Mouse (Mus musculus) c-Kit-positive CD71-negative TER-119-negative erythroid progenitor cells, embryonic 14.5 days (primary cell): Measurements from ENCODE around the gene Camk2n2.
"Not testable (repeated sequence)": the region's sequence is repeated elsewhere in the genome, so short reads cannot be mapped to it uniquely, and the experiment has no call there.

Experiments
- DNase-seq: peaks from one replicate; pipeline ENCODE4 v3.0.0-alpha.2; 2013; ENCODE audit warnings: low read depth

Gene Camk2n2

DNA sequence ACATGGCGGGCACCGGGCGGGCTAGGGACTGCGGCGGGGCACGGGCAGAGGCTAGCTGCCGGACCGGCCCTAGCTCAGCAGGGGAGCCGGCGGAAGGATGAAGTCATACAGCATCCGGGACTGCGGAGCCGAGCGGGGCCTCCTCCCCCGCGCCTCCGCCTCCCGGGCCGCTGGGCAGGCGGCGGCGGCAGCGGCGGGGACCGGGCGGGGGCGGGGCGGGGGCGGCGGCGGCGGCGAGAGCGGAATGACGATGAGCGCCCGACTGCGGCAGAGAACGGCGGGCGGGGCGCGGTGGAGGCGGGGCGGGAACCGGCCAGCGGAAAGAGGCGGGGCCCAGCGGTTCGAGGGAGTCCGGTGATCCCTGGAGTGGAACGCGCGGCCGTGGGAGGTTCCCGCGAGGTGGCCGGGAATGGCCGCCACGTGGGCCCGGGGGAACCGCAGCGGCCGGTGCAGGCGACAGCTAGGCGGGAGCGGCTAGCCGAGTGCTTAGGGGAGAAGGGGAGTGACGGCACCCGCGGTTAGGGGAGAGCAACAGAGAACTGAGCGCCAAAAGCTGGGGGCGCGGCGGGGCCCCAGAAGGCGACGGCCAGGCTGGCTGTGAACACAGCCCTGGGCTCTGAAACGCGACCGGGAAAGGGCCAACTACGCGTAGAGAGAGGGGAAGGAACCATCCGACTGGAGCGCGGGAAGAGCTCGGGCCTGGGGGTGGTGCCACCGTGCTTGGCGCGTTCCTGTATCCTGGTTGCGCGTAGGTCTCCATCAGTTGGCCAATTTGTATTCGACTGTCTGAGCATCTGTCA, at the start of gene Camk2n2:
Gene Camk2n2 (minus strand): TSS at position 97 of the 800 bp plus-strand sequence.
- DNase-seq: no peak

DNA sequence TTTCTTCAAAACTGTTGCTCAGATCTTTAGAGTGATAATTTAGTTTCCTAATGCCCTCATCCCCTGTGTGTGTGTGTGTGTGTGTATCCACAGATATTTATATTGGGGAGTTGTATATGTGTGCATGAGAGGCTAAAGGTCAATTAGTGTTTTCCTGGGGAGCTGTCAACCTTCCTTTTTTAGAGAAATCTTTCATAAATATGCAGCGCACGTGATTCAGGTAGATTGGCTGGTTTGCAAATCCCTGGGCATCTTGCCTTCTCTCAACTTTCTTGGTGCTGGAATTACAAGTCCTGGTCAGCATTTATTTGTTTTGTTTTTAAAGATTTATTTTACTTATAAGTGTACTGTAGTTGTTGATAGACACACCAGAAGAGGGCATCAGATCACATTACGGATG, 49.2 kb upstream of the Camk2n2 start:
- no peak for DNase-seq

DNA sequence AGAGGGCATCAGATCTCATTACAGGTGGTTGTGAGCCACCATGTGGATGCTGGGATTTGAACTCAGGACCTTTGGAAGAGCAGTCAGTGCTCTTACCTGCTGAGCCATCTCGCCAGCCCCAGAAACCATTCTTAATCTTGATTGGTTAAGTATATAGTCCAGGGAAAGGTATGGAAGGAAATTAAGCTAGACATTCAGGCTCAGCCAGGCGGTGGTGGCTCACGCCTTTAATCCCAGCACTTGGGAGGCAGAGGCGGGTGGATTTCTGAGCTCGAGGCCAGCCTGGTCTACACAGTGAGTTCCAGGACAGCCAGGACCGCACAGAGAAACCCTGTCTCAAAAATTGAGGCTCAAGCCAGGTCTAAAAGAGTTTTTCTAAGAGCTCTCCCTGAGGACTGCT, 46.9 kb upstream of the Camk2n2 start, which contains the start of gene Eif4g1:
Gene Eif4g1 (plus strand): TSS at position 301 of the 400 bp plus-strand sequence.
- not testable (repeated sequence) for DNase-seq

DNA sequence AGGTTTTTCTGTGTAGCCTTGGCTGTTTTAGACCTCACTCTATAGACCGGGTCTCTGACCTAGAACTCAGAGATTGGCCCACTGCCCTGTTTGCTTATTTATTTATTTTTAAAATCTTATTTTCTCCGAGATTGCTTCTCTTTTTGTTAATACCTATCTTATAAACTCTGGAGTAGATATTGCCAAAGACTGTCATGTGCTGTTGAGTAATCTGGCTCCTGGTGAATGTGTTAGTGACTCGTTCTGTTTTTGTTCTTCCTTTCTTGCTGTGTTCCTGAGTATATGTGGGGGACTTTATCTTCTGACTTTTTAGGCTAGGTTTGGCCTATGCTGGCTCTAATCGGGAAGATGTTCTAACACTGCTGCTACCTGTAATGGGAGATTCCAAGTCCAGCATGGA, 36.6 kb upstream of the Camk2n2 start:
- DNase-seq: no peak

DNA sequence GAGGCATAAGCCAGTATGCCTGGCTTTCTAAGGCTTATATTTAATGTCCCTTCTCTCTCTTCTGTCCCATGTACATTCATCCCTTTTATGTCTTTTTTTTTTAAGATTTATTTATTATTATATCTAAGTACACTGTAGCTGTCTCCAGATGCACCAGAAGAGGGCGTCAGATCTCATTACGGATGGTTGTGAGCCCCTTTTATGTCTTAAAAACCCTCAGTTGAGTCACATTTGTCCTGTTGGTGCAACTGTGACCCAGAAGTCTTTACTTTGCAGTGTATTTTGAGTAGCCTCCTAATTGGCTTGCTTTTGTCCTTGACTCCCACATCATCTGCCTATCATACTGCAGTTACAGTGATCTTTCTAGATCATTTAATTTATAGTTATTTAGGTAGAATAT, 32.2 kb upstream of the Camk2n2 start:
- DNase-seq: no peak

DNA sequence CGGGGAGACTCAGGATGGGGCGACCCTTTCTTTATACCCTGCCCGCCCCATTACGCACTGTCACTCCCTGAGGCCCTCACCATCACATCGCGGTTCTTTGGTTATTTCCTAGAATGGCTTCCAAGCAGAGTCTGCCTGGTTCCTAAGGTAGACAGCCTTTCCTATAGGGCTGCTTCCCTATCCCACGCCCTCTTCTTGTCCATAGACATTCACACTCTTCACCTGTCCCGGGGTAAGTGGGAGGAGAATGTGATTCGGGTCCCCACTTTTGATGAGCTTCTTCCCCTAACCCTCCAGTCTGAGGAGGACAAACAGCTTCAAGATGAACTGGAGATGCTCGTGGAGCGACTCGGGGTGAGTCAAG, 30.8 kb upstream of the Camk2n2 start:
- DNase-seq: no peak

DNA sequence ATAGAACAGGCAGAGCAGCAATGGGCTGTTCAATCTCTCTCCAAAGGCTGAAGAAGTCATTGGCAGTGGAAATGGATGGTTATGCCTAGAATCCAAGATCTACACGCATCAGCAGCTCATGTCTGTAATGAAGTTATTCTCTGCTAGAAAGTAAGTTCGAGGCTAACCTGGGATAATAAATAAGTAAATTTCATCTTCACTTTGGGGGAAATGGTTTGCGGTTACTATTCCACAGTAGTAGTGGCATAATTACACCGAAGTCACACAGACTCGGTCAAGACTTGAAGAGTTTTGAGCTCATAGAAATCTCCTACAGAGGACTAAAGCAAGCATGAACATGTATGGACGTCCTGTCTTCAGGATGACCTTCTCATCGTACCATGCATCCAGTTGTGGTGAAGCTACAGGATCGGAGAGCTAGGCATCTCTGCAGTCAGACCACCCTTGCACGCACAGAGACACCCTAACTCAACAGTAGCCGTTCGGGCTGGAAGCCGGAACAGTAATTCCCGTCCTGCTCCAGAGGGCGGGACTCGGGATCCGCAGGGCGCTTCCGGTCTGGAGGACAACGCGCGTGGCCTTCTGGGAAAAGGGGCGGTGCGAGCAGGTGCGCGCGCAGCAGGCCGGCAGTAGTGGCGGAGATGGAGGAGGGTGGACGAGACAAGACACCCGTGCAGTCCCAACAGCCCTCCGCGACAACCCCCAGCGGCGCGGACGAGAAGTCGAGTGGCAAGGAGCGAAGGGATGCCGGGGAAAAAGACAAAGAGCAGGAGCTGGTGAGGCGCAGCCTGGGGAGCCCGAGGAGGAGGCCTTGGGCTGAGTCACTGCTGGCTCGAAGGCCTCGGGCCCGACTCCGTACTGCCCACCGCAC, 30.2 kb upstream of the Camk2n2 start, which contains the start of gene Psmd2:
Gene Psmd2 (plus strand): TSS at position 577 of the 871 bp plus-strand sequence.
- DNase-seq: peak; percentile 85

DNA sequence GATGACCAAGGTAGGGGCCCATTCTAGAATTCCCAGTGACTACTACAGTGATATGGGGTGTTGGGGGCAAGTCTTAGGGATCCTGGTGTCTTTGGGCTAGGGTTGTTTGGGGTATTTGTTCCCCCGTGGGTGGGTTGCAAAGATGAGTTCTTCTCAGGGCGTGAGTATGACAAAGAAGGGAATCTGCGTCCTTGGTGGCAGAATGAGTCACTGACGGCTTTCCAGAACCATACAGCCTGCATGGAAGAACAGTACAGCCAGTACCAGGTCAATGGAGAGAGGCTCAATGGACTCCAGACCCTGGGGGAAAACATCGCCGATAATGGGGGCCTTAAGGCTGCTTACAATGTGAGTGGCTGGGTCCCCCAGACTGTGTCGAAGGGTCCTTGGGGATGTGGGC, 22.8 kb upstream of the Camk2n2 start:
- DNase-seq: no peak

DNA sequence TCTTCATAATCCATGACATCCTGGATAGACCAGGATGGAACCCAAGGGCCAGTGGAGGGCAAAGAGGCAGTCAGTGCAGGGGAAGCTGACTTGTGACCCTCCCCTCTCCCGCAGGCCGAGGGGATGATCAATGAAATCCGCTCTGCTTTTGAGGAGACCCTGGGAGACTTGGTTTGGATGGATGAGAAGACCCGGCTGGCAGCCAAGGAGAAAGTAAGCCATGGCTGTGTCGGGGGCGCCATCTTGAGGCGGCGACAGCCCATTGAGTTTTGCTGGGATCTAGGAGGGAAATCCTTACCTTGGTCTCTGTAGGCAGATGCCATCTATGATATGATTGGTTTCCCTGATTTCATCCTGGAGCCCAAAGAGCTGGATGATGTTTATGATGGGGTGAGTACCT, 21.1 kb upstream of the Camk2n2 start:
- DNase-seq: no peak

DNA sequence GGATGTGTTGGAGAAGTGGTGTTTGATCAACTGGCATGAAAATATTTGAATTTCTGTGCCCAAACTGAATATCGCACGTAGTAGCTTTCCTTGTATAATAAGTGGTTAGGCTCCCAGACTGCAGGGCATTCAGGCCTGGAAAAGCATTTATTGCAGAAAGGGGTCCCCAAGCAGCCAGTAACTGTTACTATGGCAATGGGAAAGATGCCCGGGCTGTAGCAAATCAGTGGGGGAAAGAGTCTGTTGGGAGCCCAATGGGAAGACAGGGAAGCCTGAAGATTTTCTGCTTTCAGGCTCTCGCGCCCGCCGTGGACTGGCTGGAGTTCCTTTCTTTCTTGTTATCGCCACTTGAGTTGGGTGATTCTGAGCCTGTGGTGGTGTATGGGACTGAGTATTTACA, 17.3 kb upstream of the Camk2n2 start:
- DNase-seq: no peak

DNA sequence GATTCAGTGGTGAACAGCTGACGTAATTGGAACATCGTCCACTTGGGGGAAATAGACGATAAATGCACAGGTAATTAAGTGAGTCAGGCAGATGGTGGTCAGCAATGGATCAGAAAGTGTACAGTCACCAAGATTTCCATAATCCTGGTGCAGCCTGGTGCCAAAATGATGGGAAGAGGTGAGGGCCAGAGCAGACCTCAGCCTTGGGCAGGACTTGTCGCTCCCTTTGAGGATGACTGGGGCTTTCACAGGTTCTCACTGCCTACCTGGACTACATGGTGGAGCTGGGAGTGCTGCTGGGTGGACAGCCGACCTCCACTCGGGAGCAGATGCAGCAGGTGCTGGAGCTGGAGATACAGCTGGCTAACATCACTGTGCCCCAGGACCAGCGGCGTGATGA, 16.3 kb upstream of the Camk2n2 start:
- no peak for DNase-seq

DNA sequence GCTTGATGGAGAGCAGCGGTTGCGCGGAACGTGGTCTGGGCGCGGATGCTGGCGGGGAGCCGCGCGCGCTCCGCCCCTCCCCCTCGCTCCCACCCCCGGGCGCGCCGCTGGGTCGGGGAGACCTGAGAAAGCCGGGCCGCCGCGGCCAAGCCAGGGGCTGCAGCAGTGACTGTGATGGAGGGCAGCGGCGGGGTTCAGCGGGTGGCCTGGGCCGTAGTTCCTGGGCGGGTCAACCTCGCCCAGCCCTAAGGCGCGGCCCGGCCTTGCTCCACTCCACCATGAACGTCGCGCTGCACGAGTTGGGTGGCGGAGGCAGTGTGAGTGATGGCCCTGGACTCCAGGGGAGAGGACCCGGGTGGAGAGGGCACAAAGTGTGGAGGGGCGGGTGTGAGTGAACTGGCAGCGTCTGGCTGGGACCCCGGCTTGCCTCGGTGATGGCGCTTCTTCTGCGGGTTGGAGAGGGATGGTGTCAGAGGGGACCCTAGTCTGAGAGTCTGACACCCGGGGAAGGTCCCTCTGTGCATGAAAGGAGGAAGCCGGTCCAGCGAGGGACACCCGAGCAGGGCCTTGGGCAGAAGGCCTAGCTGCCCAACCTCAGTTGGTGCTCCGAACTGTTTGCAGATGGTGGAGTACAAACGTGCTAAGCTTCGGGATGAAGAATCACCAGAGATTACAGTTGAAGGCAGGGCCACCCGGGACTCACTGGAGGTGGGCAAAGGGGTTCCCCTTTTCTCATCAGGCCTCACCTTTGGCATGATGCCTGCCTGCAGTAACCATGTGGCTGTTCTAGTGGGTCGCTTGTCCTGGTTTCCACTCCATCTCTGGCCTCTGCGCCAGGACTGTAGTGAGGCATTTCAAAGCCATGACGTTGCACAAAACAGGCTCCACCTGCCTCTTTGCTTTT, 8.9 kb upstream of the Camk2n2 start, which contains the start of gene Ece2:
Gene Ece2 (plus strand): TSS at position 98 of the 904 bp plus-strand sequence.
- DNase-seq: no peak

DNA sequence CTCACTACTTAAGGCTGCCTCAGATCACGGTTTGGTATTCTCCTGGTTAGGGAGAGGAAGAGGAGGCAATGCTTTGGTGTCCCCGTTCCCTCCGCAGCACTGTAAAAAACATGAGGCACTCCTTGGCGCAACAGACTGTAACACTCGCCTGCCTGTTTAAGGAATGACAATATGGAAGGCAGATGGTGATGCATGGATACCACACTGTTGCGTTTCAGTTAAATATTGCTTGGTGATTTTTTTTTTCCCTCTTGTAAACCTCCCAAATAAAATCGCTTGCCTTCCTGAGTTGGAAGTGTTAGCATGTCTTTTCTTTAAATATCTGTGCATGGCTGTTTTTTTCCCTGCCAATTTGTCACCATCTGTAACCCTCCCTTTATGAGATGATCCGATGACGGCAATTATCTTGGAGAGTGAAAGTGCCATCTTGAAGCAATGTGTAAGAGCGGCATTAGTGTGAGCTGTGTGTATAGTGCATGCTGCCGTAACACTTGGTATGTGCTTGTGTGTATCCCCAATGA, 7.8 kb upstream of the Camk2n2 start:
- no peak for DNase-seq

DNA sequence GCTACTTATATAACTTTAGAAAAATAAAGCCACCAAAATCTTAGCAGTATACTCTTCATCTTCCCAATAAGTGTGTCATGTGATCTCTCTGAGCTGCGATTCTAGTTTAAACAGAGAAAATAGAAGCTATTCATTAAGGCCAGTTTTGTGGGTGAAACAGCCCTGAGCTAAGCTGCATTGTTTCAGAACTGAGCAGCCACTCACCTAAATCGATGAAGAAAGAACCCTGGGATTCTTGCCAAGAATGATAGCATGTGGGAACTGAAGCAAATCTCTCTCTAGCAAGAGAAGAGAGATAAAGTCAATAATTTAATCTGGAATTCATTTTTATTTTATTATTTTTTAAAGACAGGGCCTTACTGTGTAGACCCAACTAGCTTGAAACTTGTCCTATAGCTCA, 2.1 kb upstream of the Camk2n2 start:
- no peak for DNase-seq

DNA sequence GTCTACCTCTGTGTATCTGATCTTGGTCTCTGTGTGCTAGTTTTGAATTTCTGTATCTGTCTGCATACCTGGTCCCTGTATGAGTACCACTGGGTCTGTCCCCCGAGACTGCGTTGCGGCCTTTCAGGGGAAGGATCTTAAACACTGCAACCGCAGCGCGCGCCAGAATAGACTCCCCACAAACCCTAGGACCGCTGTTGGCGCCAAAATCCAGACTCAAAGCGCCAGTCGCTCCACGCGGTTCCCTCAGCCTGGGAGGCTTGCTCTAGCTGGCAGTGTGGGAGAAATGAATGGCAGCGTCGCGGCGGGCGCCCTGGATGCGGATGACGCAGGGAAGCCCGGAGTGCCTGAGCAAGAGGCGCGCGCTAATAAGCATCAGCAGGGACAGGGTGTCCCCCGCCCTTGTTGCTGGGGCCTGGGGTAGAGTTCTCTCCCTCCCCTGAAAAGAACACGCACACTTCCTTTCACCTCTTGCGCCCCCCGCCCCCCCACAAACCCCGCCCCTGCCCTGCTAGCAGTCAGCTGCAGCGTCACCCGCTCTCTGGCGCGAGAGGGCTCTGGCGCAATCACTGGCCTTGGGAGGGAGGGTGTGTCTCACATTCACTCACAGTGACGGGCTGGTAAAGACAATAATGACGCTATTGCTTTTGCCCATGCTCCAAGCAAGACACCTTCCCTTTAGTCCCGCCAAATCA, 1.1 kb upstream of the Camk2n2 start:
- DNase-seq: peak; percentile 58

DNA sequence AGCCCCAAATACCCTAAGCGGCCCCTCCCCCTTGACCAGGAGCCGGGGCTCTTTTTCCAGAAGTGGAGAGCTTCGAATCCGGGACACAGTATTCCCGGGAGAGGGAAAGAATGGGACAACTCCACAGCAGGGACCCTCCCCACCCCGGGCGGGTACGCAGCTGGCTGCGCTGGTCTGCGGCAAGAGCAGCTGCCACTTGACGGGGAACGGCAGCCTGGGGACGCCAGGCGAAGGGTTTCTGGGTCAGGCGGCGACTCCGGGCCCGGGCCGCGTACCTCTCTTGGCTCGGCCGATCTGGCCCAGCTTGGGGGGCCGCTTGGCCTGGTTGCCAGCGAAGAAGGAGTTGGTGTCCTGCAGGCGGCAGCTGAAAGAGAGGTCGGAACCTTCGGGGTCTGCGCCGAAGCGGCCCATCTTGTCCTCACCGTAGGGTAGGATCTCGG, 316 bp downstream of the Camk2n2 start:
- DNase-seq: no peak

DNA sequence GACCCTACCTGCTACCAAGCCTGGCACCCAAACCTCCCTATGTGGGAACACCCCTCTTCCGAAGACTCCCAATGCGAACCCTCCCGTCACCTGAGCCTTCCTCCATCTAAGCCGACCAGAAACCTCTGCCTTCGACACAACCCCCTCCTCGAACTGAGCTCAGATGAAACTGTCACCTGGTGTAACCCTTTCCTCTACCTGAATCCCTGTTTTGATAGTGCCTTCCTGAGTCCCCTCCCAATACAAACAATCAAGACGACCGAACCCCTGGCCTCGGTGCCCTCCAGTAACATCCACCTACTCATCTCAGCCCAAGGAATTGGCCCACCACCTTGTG, 720 bp downstream of the Camk2n2 start:
- DNase-seq: no peak

DNA sequence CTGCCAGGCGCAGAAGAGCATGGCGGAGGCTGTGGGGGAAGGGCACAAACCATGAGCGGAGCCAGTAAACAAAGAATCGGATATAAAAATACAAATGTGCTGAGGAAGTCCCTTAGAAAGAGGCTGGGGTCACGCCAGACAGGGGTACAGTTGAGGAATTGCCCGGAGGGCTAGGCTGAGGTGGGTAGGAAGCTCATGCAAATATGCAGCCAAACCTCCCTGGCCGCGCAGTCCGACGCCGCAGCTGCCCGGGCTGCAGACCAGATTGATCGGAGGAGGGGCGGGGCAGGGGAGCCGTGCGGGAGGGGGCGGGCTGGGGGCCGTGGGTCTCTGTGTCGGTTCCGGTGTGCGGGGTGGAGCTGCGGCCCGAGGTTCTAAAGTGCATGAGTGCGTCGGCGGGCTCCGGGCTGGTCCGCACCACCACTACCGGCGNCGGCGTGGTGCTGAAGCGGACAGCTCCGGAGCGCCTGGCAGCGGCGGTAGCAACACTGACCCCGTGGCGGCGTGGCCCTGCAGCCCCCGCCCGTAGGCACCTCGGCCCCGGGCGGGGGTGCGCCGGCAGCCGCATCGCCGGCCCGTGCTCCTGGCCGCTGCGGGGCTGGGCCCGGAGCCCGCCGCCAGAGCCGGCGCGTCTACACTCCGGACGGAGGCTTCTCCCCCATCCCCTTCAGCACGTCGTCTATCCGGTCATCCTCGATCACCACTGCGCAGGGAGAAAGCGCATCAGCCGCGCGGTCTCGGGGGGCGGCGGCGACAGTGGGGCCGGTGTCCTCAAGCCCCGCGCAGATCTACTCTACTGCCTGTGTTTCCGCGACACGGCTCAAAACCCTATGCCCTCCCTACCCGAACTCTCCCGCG, 1.3 kb downstream of the Camk2n2 start:
- DNase-seq: no peak

DNA sequence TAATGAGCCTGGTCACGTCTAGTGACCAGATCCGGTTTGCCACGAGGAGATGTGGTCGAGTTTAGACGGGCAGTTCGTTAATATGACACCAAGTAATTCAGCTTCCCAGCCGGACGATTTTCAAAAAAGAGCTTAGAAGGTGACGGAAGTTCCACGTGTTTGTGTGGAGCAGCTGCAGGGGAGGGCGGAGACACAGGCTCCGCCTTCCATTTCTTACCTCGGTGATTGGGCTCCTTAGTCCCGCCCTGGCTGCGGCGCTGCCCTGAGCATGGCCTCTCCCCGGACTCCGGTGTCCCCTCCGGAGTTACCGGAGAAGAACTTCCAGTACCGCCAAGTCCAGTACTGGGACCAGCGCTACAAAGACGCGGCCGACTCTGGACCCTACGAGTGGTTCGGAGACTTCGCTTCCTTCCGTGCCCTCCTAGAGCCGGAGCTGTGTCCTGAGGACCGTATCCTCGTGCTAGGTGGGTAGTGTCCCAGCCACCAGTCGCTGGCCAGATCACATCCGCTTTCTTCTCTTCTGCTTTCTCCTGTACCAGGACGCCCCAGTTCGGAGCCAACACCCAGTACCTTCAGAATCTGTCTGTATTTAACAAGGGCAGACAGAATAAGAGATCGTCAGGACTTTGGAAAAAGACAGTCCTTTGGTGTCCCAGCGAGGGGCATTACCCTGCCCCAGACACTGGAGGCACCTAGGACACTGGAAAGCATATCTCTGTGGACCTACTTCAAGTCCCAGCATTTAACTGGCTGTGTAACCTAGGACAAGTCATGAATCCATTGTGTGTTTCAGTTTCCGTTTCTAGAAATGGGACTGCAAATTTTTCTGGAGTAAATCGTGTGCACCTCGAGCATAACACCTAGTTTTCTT, 9.5 kb downstream of the Camk2n2 start, which contains the start of the genes Eef1akmt4, Gm49333 and Alg3:
Gene Eef1akmt4 (plus strand): TSS at position 237 of the 871 bp plus-strand sequence.
Gene Gm49333 (plus strand): TSS at position 254 of the 871 bp plus-strand sequence.
Gene Alg3 (minus strand): TSS at position 379 of the 871 bp plus-strand sequence.
- peak; percentile 93 for DNase-seq
